Mouse (Mus musculus): ENCODE results near the gene Selenof.

The Selenof gene

GRCm38 (mm10) chr3:144570047-144570815 lies at the start of gene Selenof, which contains the start of gene Hs2st1:
Gene Selenof, plus strand, starts transcription at chr3:144570304.
Gene Hs2st1, minus strand, starts transcription at chr3:144570181.
- CTCF ChIA-PET, result no interaction called here

- CTCF ChIA-PET, result no interaction called here
These were observed 42.2 kb upstream of the Selenof start for GRCm38 (mm10) chr3:144527918-144528317.

- CTCF ChIA-PET, result no interaction called here
These were observed 39.1 kb upstream of the Selenof start for GRCm38 (mm10) chr3:144531023-144531422.

GRCm38 (mm10) chr3:144535056-144535455 lies 35.0 kb upstream of the Selenof start:
- CTCF ChIA-PET, result no interaction called here

GRCm38 (mm10) chr3:144537078-144537855 lies 32.8 kb upstream of the Selenof start:
- CTCF ChIA-PET, result interaction anchor here (0.6 kb wide), 1 partner anchor 70 kb away, joined by 5 read pairs; no protein-coding TSS in a partner anchor

- CTCF ChIA-PET, result no interaction called here
These were observed 31.1 kb upstream of the Selenof start for GRCm38 (mm10) chr3:144539051-144539450.

- CTCF ChIA-PET, result no interaction called here
These were observed 29.3 kb upstream of the Selenof start for GRCm38 (mm10) chr3:144540805-144541204.

- CTCF ChIA-PET, result no interaction called here
These were observed 28.1 kb upstream of the Selenof start for GRCm38 (mm10) chr3:144541906-144542438.

- CTCF ChIA-PET, result no interaction called here
These were observed 25.0 kb upstream of the Selenof start for GRCm38 (mm10) chr3:144545152-144545551.

- CTCF ChIA-PET, result no interaction called here
These were observed 24.3 kb upstream of the Selenof start for GRCm38 (mm10) chr3:144545832-144546231.

- CTCF ChIA-PET, result no interaction called here
These were observed 23.6 kb upstream of the Selenof start for GRCm38 (mm10) chr3:144546490-144546889.

- CTCF ChIA-PET, result no interaction called here
These were observed 21.8 kb upstream of the Selenof start for GRCm38 (mm10) chr3:144548186-144548845.

- CTCF ChIA-PET, result no interaction called here
These were observed 20.1 kb upstream of the Selenof start for GRCm38 (mm10) chr3:144550036-144550435.

GRCm38 (mm10) chr3:144550659-144551058 lies 19.4 kb upstream of the Selenof start:
- CTCF ChIA-PET, result no interaction called here

GRCm38 (mm10) chr3:144551416-144551815 lies 18.7 kb upstream of the Selenof start:
- CTCF ChIA-PET, result no interaction called here

GRCm38 (mm10) chr3:144553942-144554341 lies 16.2 kb upstream of the Selenof start:
- CTCF ChIA-PET, result no interaction called here

- CTCF ChIA-PET, result no interaction called here
These were observed 15.6 kb upstream of the Selenof start for GRCm38 (mm10) chr3:144554503-144554902.

- CTCF ChIA-PET, result interaction anchor here (0.7 kb wide), 1 partner anchor 1604 kb away, joined by 3 read pairs; no protein-coding TSS in a partner anchor
These were observed 15.0 kb upstream of the Selenof start for GRCm38 (mm10) chr3:144555144-144555543.

GRCm38 (mm10) chr3:144556625-144557324 lies 13.3 kb upstream of the Selenof start:
- CTCF ChIA-PET, result interaction anchor here (0.6 kb wide), 1 partner anchor 34 kb away, joined by 6 read pairs; no protein-coding TSS in a partner anchor

GRCm38 (mm10) chr3:144558274-144558673 lies 11.8 kb upstream of the Selenof start:
- CTCF ChIA-PET, result no interaction called here

GRCm38 (mm10) chr3:144561511-144562250 lies 8.4 kb upstream of the Selenof start:
- CTCF ChIA-PET, result no interaction called here
